ENCODE assay signal across 18 mouse cellular contexts in genomic region chr10:14639043-14639442, GRCm38 (mm10).
"Had no signal": no experiment of that assay in that cellular context is flagged by ENCODE, and none has a peak within 500 bp of the region (broad histone marks: within the 10 kb centered on the region; RNA-seq: fewer than 3 reads in every experiment).

No protein-coding gene starts in this region.

- H3K36me3 ChIP-seq: liver, embryonic 13.5 days; liver, embryonic 15.5 days; lung, embryonic 15.5 days; midbrain, embryonic 13.5 days; midbrain, embryonic 15.5 days; neural tube, embryonic 13.5 days; neural tube, embryonic 15.5 days had no signal

- H3K27me3 ChIP-seq: liver, embryonic 13.5 days; liver, embryonic 15.5 days; lung, embryonic 15.5 days; megakaryocyte, embryonic 14.5 days; midbrain, embryonic 13.5 days; midbrain, embryonic 15.5 days; neural tube, embryonic 13.5 days; neural tube, embryonic 15.5 days had no signal

- H3K27ac ChIP-seq: liver, embryonic 13.5 days; liver, embryonic 15.5 days; macrophage; midbrain, embryonic 13.5 days; midbrain, embryonic 15.5 days; neural tube, embryonic 13.5 days; neural tube, embryonic 15.5 days had no signal

- H3K4me1 ChIP-seq: liver, embryonic 13.5 days; liver, embryonic 15.5 days; megakaryocyte, embryonic 14.5 days; midbrain, embryonic 13.5 days; midbrain, embryonic 15.5 days; neural tube, embryonic 13.5 days; neural tube, embryonic 15.5 days had no signal

- H3K4me3 ChIP-seq: liver, embryonic 13.5 days; liver, embryonic 15.5 days; lung, embryonic 15.5 days; megakaryocyte, embryonic 14.5 days; midbrain, embryonic 13.5 days; midbrain, embryonic 15.5 days; neural tube, embryonic 13.5 days; neural tube, embryonic 15.5 days had no signal

- ATAC-seq: liver, postnatal 0 days; midbrain, embryonic 13.5 days; midbrain, embryonic 15.5 days had no signal

- H3K9ac ChIP-seq: liver, embryonic 13.5 days; liver, embryonic 15.5 days; liver, postnatal 0 days; lung, embryonic 15.5 days; midbrain, embryonic 13.5 days; midbrain, embryonic 15.5 days; neural tube, embryonic 13.5 days; neural tube, embryonic 15.5 days had no signal

- H3K9me3 ChIP-seq: liver, embryonic 13.5 days; liver, embryonic 15.5 days; lung, embryonic 15.5 days; midbrain, embryonic 13.5 days; midbrain, embryonic 15.5 days; neural tube, embryonic 13.5 days; neural tube, embryonic 15.5 days had no signal

- DNase-seq: liver, embryonic 13.5 days; liver, postnatal 0 days; lung, adult 2 months; lung, postnatal 10 days; retina, postnatal 1 day; right cerebral cortex, adult 18-20 months; thymus, adult 2 months; thymus, postnatal 25 days; thymus, postnatal 4 days had no signal

- H3K4me2 ChIP-seq: liver, embryonic 13.5 days; liver, embryonic 15.5 days; lung, embryonic 15.5 days; midbrain, embryonic 11.5 days; midbrain, embryonic 13.5 days; midbrain, embryonic 15.5 days; neural tube, embryonic 13.5 days; neural tube, embryonic 15.5 days had no signal
